Mouse (Mus musculus) cortical plate, adult 2 months (tissue): Measurements from ENCODE around the gene Usp48.

Experiments
- CTCF ChIP-seq: fragments of 200-500 bp; IDR thresholded peaks from 2 replicates; pipeline ENCODE4 v1.5.1; 2011; ENCODE audit warnings: mild to moderate bottlenecking, control low read depth, low read length; ENCODE audit not compliant: insufficient read depth; ENCODE audit errors: extremely low read depth
- POLR2A ChIP-seq: fragments of 200-500 bp; IDR thresholded peaks from 2 replicates; pipeline ENCODE4 v1.6.1; 2011; ENCODE audit warnings: mild to moderate bottlenecking, low read length, control low read depth; ENCODE audit not compliant: insufficient read depth; ENCODE audit errors: extremely low read depth

DNA sequence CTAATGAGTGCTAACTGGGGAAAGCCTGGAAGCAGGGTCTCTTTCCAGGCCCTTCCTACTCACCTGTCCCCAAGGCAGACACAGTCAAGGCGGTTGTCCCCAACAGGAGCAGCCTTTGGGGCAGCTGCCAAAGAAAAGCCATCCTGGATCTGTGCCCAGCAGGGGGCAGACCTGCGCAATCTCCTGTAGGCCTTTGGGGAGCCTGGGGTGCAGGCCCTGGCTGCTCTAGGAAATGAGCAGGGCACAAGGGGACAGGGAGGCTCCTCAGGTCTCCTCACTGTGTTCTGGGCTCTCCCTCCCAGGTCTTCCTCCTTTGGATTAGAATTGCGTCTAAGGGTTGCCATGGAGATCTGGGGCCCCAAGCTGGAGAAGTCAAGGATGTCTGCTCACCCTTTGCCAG lies 11.7 kb upstream of the Usp48 start:
- TF ChIP-seq CTCF (no peak), POLR2A (no peak)
